Mouse (Mus musculus) right cerebral cortex, postnatal 36 days (tissue): ENCODE measurements around the gene Rab14.

ENCODE experiments used
- DNase-seq, 2 experiments: peaks; one replicate each; pipeline ENCODE4 v3.0.0; 2022; ENCODE audit warnings: low spot score in 2 of 2, mixed read lengths in 1 of 2

Rab14 gene

DNA sequence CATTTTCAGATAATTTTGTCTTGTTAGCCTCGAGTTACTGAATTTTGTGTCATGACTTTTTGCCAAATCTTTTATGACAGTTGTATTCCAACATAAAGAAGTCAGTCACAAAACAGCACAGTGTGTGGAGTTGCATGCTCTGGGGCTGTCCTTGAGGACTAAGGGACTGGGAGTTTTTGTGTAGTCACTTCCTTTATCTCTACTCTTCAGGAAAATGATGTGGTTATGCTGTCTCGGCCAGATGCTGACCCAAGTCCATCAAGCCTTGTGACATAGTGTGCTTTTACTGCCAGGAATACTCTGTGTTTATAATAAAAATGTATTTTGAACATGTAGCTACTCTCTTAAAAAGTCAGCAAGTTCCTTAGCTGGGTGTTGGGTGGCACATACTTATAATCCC lies 43.9 kb downstream of the Rab14 start:
- no peak for DNase-seq

DNA sequence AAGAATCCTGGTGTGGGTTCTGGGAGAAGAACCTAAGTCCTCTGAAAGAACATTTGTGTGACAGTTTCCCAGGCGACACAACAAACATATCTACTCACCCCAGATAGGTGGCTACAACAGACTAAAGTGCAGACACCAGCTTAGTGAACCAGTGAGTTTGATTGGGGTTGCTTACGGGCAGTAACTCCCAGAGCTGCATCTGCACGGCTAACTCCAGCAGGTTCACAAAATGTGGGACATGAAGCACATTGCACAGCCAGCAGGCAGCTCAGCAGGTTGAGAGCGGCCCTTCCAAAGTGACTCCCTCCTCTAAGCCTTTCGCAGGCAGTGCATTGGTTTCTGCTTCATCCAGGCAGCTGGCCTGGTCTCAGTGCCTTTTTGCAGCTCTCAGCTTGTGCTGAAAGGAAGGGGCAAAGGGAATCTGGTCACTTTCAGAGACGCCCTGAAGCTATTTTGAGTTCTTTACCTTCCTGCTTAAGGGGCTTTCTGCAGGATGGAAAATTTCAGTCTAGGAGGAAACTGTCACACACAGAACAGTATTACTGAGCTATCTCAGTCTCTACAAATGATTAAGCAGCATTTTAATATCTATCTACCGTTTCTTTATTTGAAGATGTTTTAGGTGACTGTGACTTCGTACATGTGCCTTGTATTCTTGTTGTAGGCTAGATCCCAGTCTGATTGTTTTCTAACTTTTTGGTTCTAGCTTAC lies 46.9 kb downstream of the Rab14 start:
- no peak for DNase-seq

DNA sequence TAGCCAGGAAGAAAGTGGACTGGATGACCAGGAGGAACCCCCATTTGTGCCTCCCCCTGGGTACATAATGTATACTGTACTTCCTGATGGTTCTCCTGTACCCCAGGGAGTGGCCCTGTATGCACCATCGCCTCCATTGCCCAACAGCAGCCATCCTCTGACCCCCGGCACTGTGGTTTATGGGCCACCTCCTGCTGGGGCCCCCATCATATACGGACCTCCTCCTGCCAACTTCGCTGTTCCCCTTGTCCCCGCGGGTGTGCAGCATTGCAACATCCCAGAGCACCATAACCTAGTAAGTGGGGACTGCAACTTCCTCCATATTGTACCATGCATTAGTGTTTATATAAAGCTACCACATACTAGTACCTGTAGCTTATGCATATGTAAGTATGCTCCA lies 47.7 kb downstream of the Rab14 start:
- no peak for DNase-seq

DNA sequence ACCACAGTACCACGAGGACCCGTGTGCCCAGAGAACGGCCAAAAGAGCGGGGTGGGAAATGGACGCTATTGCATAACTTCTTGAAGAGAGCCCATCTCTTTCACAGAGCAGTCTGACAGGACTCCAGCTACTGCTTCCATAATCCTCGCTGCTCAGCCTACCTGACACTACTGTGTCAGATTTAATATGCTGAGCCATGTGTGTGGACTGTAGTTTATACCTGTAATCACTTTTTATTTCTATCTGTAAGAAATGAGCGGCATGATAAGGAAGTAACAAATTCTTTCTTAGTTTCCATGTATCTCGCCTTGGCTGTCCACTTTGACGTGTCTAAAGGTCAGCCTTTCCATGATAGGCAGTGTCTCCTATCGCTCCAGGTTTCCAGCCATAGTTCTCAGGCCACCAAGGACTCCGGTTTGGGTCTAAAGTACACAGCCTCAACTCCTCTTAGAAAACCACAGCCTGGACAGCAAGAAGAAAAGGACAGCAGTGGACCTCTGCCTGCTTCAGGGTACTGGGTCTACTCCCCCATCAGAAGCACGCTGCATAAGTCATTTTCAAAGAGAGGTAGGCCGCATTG lies 49.5 kb downstream of the Rab14 start:
- no peak for DNase-seq

DNA sequence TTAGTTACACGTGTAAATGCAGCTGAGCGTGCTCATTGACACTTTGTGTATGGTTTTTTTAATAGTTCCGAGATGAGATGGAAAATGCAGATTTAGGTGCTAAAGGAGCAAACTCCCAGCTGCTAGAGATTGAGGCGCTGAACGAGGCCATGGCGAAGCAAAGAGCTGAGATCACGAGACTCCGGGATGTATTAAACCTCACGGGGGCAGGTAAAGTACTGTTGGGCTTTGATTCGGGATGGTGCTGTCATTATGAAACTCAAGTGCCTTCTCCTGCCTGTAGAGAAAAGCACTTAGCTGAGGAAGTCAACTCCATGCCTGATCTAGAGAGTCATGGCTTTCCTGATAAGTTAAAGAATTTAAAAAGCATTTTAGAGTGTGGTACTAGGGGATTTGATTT lies 52.1 kb downstream of the Rab14 start:
- DNase-seq, result no peak

DNA sequence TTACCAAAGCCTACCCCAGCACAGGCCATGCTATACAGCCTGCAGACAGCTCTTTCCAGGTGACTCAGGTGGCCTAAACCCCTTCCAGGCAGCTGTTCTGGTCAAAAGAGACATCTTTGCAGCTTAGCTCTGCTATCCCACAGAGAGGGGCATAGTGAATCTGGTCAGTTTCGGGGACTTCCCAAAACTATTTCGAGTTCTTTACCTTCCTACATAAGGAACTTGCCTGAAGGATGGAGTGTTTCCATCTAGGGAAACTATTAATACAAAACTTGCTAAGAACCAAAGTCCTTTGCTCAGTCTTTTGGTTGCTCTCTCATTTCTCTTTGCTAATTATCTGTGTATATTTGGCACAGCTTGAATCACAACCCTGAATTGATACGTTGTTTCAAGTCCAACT lies 59.2 kb downstream of the Rab14 start:
- DNase-seq, result no peak

DNA sequence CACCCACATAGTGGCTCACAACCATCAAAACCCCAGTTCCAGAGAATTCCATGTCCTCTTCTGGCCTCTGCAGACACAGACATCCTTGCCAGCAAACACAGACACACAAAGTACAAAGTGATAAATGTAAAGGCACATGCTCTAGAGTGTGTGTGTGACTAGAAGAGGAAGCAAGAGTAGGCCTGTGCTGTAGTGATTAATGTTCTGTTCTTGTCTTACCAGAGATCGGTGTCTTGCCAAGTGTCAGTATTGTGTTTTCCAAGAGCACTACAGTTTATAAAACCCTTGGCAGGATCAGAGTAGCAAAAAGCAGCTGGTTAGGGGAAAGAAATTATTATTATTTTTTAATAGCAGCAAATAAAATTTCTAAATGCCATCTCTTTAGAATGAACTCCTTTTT lies 62.3 kb downstream of the Rab14 start:
- no peak for DNase-seq

DNA sequence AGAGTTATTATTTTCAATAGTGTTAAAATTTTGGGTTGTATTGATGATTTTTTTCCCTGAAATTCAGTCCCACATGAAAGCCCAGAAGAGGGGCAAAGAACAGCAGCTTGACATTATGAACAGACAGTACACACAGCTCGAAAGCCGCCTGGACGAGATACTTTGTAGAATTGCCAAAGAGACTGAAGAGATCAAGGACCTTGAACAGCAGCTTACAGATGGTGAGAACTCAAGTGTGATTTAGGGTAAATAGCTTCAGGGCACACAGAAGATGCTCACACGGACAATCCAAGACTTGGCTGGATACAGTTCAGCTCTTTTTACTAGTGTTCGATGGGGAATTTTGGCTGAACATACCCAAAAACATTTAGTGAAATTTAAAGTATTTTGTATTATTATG lies 67.0 kb downstream of the Rab14 start:
- no peak for DNase-seq

DNA sequence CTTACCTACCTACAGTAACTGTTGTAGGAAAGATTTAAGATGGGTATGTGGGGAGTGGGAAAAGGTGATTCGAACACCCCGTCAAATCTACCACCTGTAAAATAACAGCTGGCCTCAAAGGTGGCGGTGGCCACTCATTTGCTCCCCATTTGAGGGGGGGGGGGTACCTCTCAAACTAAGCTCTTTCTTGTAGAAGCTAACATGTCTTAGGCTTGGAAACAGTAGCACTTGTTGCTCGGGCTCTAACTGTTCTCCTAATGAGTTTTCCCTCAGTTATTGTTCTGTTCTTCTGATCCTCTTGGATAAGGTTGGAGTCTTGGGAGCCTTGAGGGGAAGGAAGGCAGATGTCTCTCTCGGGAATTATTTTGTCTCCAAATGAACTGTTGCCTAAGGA lies 68.3 kb downstream of the Rab14 start:
- DNase-seq, result no peak

DNA sequence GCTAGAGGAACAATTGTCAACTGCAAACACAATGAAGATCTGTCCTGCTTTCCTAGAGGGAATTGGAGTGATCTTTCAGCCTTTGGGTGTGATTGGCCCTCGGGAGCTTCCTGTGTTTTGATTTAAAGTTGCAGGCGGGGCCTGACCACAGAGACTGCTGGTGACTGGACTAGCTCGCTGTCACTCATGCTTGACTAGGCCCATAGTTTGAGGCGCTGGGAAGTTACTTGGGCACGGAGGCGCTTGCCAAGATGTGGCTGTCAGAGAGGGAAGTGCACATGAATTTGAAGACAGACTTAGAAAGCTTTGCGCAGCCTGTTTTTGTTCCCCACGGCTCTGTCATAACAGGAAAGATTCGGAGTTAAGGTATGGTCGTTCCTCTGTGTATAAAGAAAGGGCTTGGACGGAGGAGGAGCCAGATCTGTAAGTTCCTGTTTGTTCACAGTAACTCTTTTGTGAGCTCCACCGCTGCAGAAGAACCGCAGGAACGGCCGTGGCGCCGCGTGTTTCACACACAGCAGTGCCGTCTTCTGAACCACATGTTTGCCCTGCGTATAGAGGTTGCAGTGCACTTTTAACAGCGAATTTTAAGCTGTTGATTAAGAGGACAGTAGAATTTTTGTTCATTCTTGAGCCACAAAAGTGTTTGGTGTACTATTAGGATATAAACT lies 68.8 kb downstream of the Rab14 start:
- peak; percentile 92 to 94 for DNase-seq

DNA sequence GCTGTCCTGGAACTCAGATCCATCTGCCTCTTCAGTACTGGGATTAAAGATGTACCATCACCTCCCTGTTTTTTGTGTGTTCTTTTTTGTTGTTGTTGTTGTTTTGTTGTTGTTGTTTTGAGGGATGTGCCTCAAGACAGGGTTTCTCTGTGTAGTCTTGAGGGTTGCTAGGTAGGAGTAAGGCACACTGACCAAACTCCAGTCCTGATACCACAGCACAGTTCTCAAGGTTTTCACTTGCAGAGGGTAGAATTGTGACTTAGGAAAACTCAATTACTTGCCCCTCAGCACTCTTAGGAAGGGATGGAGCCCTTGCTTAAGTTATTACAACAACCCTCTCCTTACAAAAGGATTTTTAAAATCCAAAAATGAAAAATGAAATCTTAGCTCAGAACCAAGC lies 69.4 kb downstream of the Rab14 start:
- DNase-seq, result no peak
